Mouse (Mus musculus) cerebellum, adult 18-20 months (tissue): Measurements from ENCODE around the gene Trib3.
"Not testable (repeated sequence)": the region's sequence is repeated elsewhere in the genome, so short reads cannot be mapped to it uniquely, and the experiment has no call there.

Experiments used
- DNase-seq, 2 experiments: peaks; one replicate each; pipeline ENCODE4 v3.0.0; 2021

Gene Trib3

GRCm38 (mm10) chr2:152305480-152305879 is 38.4 kb downstream of the Trib3 start:
- no peak for DNase-seq

GRCm38 (mm10) chr2:152303781-152304180 is 40.1 kb downstream of the Trib3 start:
- no peak for DNase-seq

- no peak for DNase-seq
These were observed 41.0 kb downstream of the Trib3 start for GRCm38 (mm10) chr2:152302862-152303261.

- DNase-seq = no peak
These were observed 49.3 kb downstream of the Trib3 start for GRCm38 (mm10) chr2:152294541-152294940.

GRCm38 (mm10) chr2:152293727-152294475 is 49.9 kb downstream of the Trib3 start, which contains the start of gene Tbc1d20:
Gene Tbc1d20, plus strand, starts transcription at chr2:152293828.
- peak; percentile 90 to 95 for DNase-seq

GRCm38 (mm10) chr2:152293179-152293726 is 50.6 kb downstream of the Trib3 start:
- no peak for DNase-seq

GRCm38 (mm10) chr2:152292475-152292874 is 51.4 kb downstream of the Trib3 start:
- no peak for DNase-seq

- DNase-seq = not testable (repeated sequence)
These were observed 54.2 kb downstream of the Trib3 start for GRCm38 (mm10) chr2:152289623-152290022.

- DNase-seq = no peak
These were observed 55.8 kb downstream of the Trib3 start for GRCm38 (mm10) chr2:152288046-152288445.

- no peak for DNase-seq
These were observed 56.3 kb downstream of the Trib3 start for GRCm38 (mm10) chr2:152287560-152287959.
